Mouse (Mus musculus): ENCODE data around the gene Dao. TPM values are rescaled to one million over a fixed set of nuclear protein-coding genes. Genes with fewer than 3 reads are reported as not detected.

Gene Dao
- total RNA-seq, 2 experiments from 2014 or later, result not detected

GRCm38 (mm10) chr5:114024885-114025284 is 21.4 kb downstream of the Dao start:
- DNase-seq (ENCODE audit: low spot score in 2 of 2), result no peak

GRCm38 (mm10) chr5:114027217-114027944 is 23.9 kb downstream of the Dao start:
- no peak for DNase-seq (ENCODE audit: low spot score in 2 of 2)

- DNase-seq (ENCODE audit: low spot score in 2 of 2), result no peak
Measured at GRCm38 (mm10) chr5:114028111-114028510, 24.6 kb downstream of the Dao start.

GRCm38 (mm10) chr5:114030652-114031051 is 27.1 kb downstream of the Dao start:
- no peak for DNase-seq (ENCODE audit: low spot score in 2 of 2)

GRCm38 (mm10) chr5:114032161-114032763 is 28.8 kb downstream of the Dao start:
- DNase-seq (ENCODE audit: low spot score in 2 of 2), result no peak

- no peak for DNase-seq (ENCODE audit: low spot score in 2 of 2)
Measured at GRCm38 (mm10) chr5:114034393-114034792, 30.9 kb downstream of the Dao start.

- DNase-seq (ENCODE audit: low spot score in 2 of 2), result no peak
Measured at GRCm38 (mm10) chr5:114035111-114035510, 31.6 kb downstream of the Dao start.

- no peak for DNase-seq (ENCODE audit: low spot score in 2 of 2)
Measured at GRCm38 (mm10) chr5:114040508-114040907, 37.0 kb downstream of the Dao start.

GRCm38 (mm10) chr5:114040911-114041310 is 37.4 kb downstream of the Dao start:
- no peak for DNase-seq (ENCODE audit: low spot score in 2 of 2)

GRCm38 (mm10) chr5:114041327-114041930 is 37.9 kb downstream of the Dao start:
- DNase-seq (ENCODE audit: low spot score in 2 of 2), result no peak

GRCm38 (mm10) chr5:114043800-114044199 is 40.3 kb downstream of the Dao start:
- no peak for DNase-seq (ENCODE audit: low spot score in 2 of 2)

- DNase-seq (ENCODE audit: low spot score in 2 of 2), result no peak
Measured at GRCm38 (mm10) chr5:114045134-114045533, 41.6 kb downstream of the Dao start.

GRCm38 (mm10) chr5:114046151-114046550 is 42.6 kb downstream of the Dao start:
- DNase-seq (ENCODE audit: low spot score in 2 of 2), result no peak

- no peak for DNase-seq (ENCODE audit: low spot score in 2 of 2)
Measured at GRCm38 (mm10) chr5:114046604-114047003, 43.1 kb downstream of the Dao start.

GRCm38 (mm10) chr5:114047182-114047581 is 43.7 kb downstream of the Dao start:
- no peak for DNase-seq (ENCODE audit: low spot score in 2 of 2)

- no peak for DNase-seq (ENCODE audit: low spot score in 2 of 2)
Measured at GRCm38 (mm10) chr5:114048731-114049308, 45.3 kb downstream of the Dao start.

- DNase-seq (ENCODE audit: low spot score in 2 of 2), result peak in 1 of 2 experiments; percentile 57
Measured at GRCm38 (mm10) chr5:114052246-114052761, 48.8 kb downstream of the Dao start.

GRCm38 (mm10) chr5:114057129-114057731 is 53.7 kb downstream of the Dao start:
- peak in 1 of 2 experiments; percentile 31 for DNase-seq (ENCODE audit: low spot score in 2 of 2)

- no peak for DNase-seq (ENCODE audit: low spot score in 2 of 2)
Measured at GRCm38 (mm10) chr5:114061675-114062074, 58.2 kb downstream of the Dao start.

- no peak for DNase-seq (ENCODE audit: low spot score in 2 of 2)
Measured at GRCm38 (mm10) chr5:114063958-114064357, 60.5 kb downstream of the Dao start.

GRCm38 (mm10) chr5:114065161-114065560 is 61.7 kb downstream of the Dao start, which contains the start of gene Usp30:
Usp30 (plus strand) TSS chr5:114065461.
- DNase-seq (ENCODE audit: low spot score in 2 of 2), result no peak

Measured in layer of hippocampus, adult 18-20 months (tissue).